Mouse (Mus musculus): ENCODE results near the gene Tbc1d23. TPM values are rescaled to one million over a fixed set of nuclear protein-coding genes. Genes with fewer than 3 reads are reported as not detected.

The Tbc1d23 gene
- 49.5 and 49.6 TPM in 2 replicates for polyA plus RNA-seq (2012; rRNA removed)

DNA sequence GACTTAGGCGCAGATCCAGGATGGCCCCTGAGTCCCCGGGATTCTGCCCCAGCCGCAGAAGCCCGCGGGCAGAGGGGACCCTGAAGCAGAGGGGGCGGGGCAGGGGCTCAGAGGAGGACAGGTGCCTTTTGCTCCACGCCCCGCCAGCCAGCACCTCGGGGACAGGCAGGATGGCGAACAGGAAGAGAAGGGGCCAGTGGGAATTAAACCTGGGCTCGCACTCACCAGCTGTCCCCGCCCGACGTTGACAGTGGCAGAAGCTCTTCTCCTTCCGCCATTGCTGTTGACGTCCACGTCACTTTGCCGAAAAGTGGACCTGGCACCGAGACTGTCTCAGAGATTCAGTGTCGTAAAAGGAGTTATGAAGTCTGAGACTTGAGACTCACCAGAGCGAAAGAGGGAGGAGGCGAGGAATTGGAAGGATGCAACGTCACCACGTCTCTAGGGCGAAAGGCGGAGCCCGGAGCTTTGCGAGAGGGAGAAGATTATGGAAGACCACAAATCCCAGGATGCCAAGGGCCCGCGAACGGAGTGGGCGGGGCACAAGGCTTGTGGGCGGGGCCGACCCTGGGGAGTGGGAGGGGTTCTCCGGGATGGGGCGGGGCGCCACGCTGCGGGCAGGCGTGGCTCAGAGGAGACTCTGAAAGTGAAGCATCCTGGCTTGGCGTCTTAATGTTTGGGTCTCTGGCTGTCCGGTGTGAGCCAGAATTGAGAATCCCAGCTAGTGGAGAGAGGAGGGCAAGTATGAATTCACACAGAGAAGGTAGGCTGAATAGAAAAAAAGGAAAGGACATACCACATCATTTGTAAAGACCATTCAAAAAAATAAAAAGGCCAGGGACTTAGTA lies at the start of gene Tbc1d23:
Gene Tbc1d23 (minus strand): TSS at position 416 of the 848 bp plus-strand sequence.
- peak; percentile 99 for DNase-seq (ENCODE audit: low read depth)
- TF ChIP-seq POLR2A (IDR thresholded peaks at IDR 0.05; ENCODE audit: borderline replicate concordance, extremely low read depth, insufficient read depth, insufficient read length, poor library complexity, severe bottlenecking) (peak; percentile 58; the same call in 1 of the 2 replicates), CTCF (IDR thresholded peaks at IDR 0.05; ENCODE audit: borderline replicate concordance, extremely low read depth, insufficient read depth, insufficient read length) (no peak)

DNA sequence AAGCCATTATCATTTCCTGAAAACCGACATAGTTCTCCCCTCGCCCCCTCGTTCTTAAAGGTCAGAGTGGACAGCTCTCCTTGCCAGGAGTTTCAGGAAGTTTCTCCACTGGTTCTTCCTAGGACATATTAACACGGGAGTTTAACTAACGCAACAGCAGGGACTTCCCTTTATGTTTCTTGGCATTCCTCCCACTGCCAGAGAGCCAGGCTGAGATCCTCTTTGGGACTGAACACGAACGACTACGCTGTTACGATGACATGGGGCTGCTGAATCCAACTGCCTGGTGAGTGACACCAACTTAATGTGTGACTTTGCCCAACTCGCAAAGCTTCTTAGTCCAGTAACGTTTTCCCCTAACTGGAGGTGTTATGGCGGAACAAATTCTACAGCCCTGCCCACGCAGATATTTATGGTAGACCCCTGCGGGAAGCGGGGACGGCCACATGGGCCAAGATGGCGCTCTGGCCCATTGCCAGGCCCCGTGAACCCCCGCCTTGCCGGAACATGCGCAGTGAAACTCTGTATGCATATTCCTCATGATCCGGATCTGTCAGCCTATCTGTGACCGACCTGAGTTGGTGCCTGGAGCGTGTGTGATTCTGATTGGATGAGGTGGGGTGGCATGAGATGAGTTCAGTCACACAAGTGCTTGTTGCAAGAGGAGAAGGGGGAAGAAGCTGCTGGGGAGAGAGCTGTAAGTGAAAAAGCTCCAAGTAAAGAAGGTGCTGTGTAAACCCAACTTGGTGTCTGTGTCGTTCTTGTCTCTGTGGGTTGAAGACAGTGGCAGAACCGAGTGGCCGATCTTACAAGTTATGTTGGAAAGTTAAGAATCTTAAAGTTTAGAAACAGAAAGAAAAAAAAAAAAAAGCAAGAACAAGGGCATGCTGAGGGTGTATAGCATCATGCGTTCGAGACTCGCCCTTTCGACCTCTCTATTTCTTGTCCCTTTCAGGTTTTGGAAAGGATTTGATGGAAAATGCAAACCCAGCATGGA lies 49.2 kb upstream of the Tbc1d23 start:
- no peak for TF ChIP-seq POLR2A (IDR thresholded peaks at IDR 0.05; ENCODE audit: borderline replicate concordance, extremely low read depth, insufficient read depth, insufficient read length, poor library complexity, severe bottlenecking)
- no peak for DNase-seq (ENCODE audit: low read depth)

DNA sequence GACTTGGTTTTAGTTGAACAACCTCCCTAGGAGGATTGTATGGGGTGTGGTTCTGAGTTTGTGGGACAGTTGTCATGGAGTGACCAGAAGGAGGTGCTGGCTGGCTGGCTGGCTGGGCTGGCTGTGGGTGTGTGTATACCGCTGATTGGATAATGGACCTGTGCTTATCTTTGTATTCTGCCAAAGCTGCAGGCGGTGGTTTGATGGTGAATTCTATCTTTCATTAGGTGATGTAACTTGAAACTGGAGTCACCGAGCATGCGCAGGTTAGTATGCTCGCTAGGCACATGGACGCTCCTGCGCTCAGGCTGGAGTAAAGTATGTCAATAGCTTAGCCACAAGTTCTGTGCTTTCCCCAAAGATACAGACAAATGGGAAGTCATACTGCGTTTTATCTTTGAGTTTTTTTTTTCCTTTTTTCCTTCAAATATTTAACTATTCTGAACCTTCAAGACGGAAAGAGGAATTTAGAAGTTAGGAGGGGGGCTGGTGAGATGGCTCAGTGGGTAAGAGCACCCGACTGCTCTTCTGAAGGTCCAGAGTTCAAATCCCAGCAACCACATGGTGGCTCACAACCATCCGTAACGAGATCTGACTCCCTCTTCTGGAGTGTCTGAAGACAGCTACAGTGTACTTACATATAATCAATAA lies 47.8 kb upstream of the Tbc1d23 start:
- TF ChIP-seq POLR2A (IDR thresholded peaks at IDR 0.05; ENCODE audit: borderline replicate concordance, extremely low read depth, insufficient read depth, insufficient read length, poor library complexity, severe bottlenecking) = no peak
- TF ChIP-seq CTCF (IDR thresholded peaks at IDR 0.05; ENCODE audit: borderline replicate concordance, extremely low read depth, insufficient read depth, insufficient read length) = no peak
- no peak for DNase-seq (ENCODE audit: low read depth)

DNA sequence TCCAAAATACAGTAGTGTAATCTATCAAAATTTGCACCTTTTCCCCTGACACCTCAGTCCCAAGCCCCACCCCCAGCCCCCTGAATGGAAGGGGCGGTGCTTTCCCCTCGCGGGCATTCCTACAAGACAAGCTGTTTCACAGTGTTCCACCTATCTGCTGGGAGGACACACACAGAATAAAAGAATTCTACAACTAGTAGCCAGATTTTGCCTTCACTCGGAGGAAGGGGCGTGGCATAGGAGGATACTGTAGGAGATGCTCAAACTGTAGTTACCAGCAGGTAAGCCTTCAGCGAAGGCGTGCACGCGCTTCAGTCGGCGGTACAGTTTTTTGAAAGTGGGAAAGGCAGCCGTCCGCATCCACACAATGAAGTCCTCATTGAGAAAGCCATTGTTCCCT lies 38.4 kb upstream of the Tbc1d23 start:
- TF ChIP-seq POLR2A (IDR thresholded peaks at IDR 0.05; ENCODE audit: borderline replicate concordance, extremely low read depth, insufficient read depth, insufficient read length, poor library complexity, severe bottlenecking) (no peak), CTCF (IDR thresholded peaks at IDR 0.05; ENCODE audit: borderline replicate concordance, extremely low read depth, insufficient read depth, insufficient read length) (no peak)
- no peak for DNase-seq (ENCODE audit: low read depth)

DNA sequence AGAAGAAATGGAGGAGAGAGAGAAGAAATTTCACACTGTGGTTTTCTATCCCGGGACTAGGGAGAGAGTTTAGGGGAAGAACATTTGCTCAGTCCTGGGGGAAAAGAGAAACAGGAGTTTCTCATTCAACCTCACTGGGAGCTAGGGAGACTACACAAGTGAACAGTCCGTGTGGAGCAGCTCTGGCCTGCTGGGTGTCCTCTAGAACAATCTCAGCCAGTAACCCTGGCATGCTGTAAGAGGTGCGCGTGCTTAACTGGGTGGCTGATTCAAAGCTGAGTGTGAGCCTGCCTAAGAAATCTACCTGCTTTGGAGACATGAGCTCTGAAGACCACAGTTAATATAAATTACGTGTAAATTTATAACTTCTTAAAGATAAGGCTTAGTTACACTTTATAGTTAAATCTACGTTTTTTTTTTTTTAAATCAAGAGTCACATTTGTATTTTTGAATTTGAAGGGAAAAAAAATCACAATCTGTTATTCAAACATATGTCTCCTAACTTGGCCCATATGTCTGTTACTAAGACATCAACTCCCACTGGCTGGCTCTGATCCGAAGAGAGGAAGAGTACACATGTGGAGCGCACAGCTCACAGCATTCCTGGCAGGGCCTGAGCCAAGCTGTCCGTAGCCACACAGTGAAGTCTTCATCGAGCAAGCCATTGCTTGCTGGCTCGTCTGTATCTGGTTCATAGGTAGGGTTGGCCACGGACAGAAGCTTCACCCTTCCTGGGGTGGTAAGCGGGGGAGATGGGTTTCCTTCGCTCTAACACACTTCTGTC lies 36.9 kb upstream of the Tbc1d23 start:
- no peak for TF ChIP-seq CTCF (IDR thresholded peaks at IDR 0.05; ENCODE audit: borderline replicate concordance, extremely low read depth, insufficient read depth, insufficient read length)
- DNase-seq (ENCODE audit: low read depth) = peak; percentile 56

DNA sequence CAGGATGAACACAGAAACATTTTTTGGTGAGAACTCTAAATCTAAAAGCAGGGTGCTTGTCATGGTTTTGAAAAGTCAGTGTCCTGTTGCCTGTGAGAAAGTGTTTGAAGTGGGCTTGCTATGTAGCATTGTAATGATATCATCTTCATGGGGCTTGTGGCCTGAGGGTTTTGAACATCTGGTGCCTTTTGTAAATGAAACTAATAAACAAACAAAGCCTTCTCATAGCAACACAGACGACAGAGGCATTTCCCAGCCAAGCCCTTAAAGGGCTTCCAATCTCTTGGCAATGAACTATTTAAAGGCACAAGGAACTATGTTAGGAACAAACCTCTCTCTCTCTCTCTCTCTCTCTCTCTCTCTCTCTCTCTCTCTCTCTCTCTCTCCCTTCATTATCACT lies 35.8 kb upstream of the Tbc1d23 start:
- peak; percentile 47 for DNase-seq (ENCODE audit: low read depth)
- no peak for TF ChIP-seq CTCF (IDR thresholded peaks at IDR 0.05; ENCODE audit: borderline replicate concordance, extremely low read depth, insufficient read depth, insufficient read length)
- no peak for TF ChIP-seq POLR2A (IDR thresholded peaks at IDR 0.05; ENCODE audit: borderline replicate concordance, extremely low read depth, insufficient read depth, insufficient read length, poor library complexity, severe bottlenecking)

DNA sequence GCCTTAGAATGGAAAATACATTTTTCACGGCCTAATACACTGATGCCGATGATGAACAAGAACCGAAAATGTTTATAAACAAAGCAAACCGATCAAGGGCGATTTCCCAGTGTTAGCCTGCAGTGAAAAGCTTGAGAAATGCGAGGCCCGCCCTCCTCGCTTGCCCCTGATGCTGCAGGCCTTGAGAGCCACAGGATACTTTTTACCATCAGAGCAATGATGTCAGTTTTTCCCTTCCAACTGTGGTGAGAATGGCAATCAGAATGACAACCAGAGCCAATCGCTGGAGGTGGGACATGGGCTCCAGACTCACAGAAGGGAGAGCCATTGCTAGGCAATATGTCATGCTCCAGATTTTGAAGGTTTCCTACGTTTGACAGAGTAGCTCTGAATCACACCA lies 28.8 kb upstream of the Tbc1d23 start:
- no peak for DNase-seq (ENCODE audit: low read depth)
- TF ChIP-seq CTCF (IDR thresholded peaks at IDR 0.05; ENCODE audit: borderline replicate concordance, extremely low read depth, insufficient read depth, insufficient read length) = no peak
- no peak for TF ChIP-seq POLR2A (IDR thresholded peaks at IDR 0.05; ENCODE audit: borderline replicate concordance, extremely low read depth, insufficient read depth, insufficient read length, poor library complexity, severe bottlenecking)

DNA sequence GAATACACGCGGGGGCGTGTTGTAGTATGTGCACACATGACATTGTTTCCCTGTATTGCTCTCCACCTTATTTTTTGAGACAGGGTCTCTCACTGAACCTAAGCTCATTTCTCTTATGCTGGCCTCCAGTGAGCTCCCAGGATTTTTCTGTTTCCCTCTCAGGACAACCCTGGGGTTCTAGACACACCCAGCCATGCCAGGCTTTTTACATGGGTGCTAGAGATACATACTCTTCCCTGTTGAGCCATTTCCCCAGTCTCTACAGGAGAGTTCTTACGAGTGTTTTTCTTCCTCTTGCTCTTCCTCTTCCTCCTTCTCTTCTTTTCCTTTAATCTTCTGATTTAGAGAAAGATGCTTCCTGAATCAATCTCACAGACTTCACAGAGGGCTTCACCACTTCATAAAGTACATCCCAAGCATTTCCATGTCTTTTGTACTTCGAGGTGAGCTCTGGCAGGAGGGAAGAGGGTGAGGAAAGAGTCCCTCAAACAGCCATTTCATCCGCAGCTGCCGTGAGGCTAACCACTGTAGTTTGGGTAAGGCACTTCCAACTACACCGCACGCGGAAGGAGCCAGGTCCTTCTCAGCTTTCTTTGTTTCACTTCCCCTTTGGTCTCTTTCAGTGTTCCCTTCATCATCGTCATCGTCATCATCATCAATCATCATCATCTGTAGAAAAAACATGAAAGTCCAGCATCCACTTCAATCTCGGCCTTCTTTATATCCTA lies 28.2 kb upstream of the Tbc1d23 start:
- TF ChIP-seq POLR2A (IDR thresholded peaks at IDR 0.05; ENCODE audit: borderline replicate concordance, extremely low read depth, insufficient read depth, insufficient read length, poor library complexity, severe bottlenecking) (no peak), CTCF (IDR thresholded peaks at IDR 0.05; ENCODE audit: borderline replicate concordance, extremely low read depth, insufficient read depth, insufficient read length) (no peak)
- no peak for DNase-seq (ENCODE audit: low read depth)

DNA sequence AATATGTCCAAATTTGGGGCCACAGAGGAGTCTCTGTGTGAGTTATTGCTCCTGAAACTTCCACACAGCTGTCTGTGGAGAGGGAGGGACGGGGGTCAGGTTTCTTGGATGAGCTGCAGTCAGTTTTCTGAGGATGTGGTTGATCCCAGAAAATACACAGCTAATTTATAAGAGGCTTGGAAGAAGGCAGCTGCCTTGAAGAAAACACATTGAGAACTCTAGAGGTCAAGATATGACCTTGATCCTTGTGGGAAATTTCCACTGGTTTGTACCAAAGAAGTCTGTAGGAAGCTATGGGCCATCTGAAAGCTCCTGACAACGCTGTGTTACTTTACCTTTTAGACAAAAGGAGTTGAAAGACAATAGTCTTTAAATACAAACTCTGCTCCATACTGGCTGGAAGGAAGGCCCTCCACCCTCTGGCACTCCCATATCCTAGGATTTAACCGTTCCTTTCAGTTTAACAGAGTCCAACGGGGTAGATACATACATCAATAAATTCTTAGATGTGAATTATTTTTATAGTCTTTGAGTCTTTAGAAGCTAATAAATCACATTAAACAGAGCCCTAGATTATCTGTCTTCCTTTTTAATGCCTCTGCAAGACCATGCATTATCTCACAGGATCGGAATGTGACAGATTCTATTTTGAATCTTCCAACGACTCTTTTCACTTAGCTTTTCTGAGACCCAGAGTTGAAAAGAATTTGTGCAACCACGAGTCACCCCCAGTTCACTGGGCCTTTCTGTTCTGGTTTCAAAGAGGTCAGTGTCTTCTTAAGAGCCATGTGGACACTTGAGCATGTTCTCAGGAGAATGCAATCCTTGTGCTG lies 20.5 kb upstream of the Tbc1d23 start:
- no peak for TF ChIP-seq POLR2A (IDR thresholded peaks at IDR 0.05; ENCODE audit: borderline replicate concordance, extremely low read depth, insufficient read depth, insufficient read length, poor library complexity, severe bottlenecking)
- no peak for TF ChIP-seq CTCF (IDR thresholded peaks at IDR 0.05; ENCODE audit: borderline replicate concordance, extremely low read depth, insufficient read depth, insufficient read length)
- DNase-seq (ENCODE audit: low read depth) = no peak

All from brain, embryonic 14.5 days (tissue).